In genomic region chr3:87565623-87566022, GRCm38 (mm10) we compare ENCODE assay signal across 8 mouse cellular contexts. TPM values are rescaled to one million over a fixed set of nuclear protein-coding genes. Genes with fewer than 3 reads are reported as not detected.
A peak's percentile ranks its signal among the peaks of the same experiment; 100 is the strongest.
DNase-seq lines count a peak whose midpoint lies in the region.

No protein-coding gene starts in this region.

- intact Hi-C loops in left cerebral cortex, postnatal 14 days (cut with DNase I) = no loop called here

- no peaks in the 10 kb centered on the region for H3K36me3 ChIP-seq in macrophage (ENCODE audit: inconsistent target)

- peak; percentile 22 for DNase-seq in cerebellum, adult 11 months
- no peak for DNase-seq in cerebellum, adult 8-10 months
- peak; percentile 27 to 49 for DNase-seq in urinary bladder, postnatal 36 days (ENCODE audit: low spot score in 2 of 2)
- DNase-seq in urinary bladder, postnatal 25 days (ENCODE audit: low spot score) = no peak
- no peak for DNase-seq in adrenal gland, postnatal 36 days
- DNase-seq in embryo, embryonic 10.5 days (ENCODE audit: low spot score) = no peak
- no peak for DNase-seq in left cerebral cortex, postnatal 14 days (ENCODE audit: low spot score in 2 of 2)

- 86% methylated on average over 6 of the region's 6 CpGs for WGBS in macrophage (ENCODE audit: missing documents)

- H3K27ac ChIP-seq in macrophage = peak overlapping the region; percentile 57

- H3K79me2 ChIP-seq in macrophage (ENCODE audit: inconsistent target) = no peaks in the 10 kb centered on the region

- H3K4me3 ChIP-seq in macrophage (ENCODE audit: inconsistent target) = no peak overlapping the region

RNA-seq across cellular contexts. Expression of gene Etv3, which starts 40.4 kb away (rescaled TPM):
- total RNA-seq in macrophage (2018; cell fraction: chromatin; rRNA removed) = 1,000 to 10,000 TPM in 2 of 26 experiments, 100 to 1,000 TPM in 24; 199 to 1,189 (median 483) TPM
- 100 to 1,000 TPM in 21 of 26 experiments, 10 to 100 TPM in 5; 85.0 to 346 (median 154) TPM for total RNA-seq in macrophage (2018; cell fraction: cytosol; rRNA removed)
- 1,000 to 10,000 TPM in 2 of 26 experiments, 100 to 1,000 TPM in 24; 160 to 1,576 (median 497) TPM for total RNA-seq in macrophage (2018; cell fraction: nucleus; rRNA removed)
- polyA plus RNA-seq in macrophage (2018) = 40.8 to 61.3 TPM (median 52.2 TPM) in 3 replicates
- 10 to 100 TPM; 22.0 to 24.7 TPM for total RNA-seq in adrenal gland, postnatal 36 days (2021)
- total RNA-seq in left cerebral cortex, postnatal 14 days (2021) = 10 to 100 TPM; 16.8 to 18.7 TPM

RNA-seq across cellular contexts. Expression of gene Arhgef11, which starts 51.7 kb away (rescaled TPM):
- 10 to 100 TPM; 21.0 to 95.5 (median 64.7) TPM for total RNA-seq in macrophage (2018; cell fraction: chromatin; rRNA removed)
- total RNA-seq in macrophage (2018; cell fraction: cytosol; rRNA removed) = 10 to 100 TPM; 16.2 to 28.0 (median 22.7) TPM
- 10 to 100 TPM; 18.4 to 54.6 (median 36.7) TPM for total RNA-seq in macrophage (2018; cell fraction: nucleus; rRNA removed)
- 14.9 to 17.3 TPM (median 17.2 TPM) in 3 replicates for polyA plus RNA-seq in macrophage (2018)
- total RNA-seq in adrenal gland, postnatal 36 days (2021) = 10 to 100 TPM; 38.3 to 39.2 TPM
- 10 to 100 TPM; 53.5 to 53.8 TPM for total RNA-seq in left cerebral cortex, postnatal 14 days (2021)

Comparison
In these comparisons a context has a peak if more than half of its experiments do, and no peak if none do; other contexts are left out.
1. DNase-seq: peak in cerebellum, adult 11 months (single experiment) and urinary bladder, postnatal 36 days (2 of 2); none in cerebellum, adult 8-10 months (single experiment), urinary bladder, postnatal 25 days (single experiment), adrenal gland, postnatal 36 days (0 of 2), embryo, embryonic 10.5 days (single experiment) and left cerebral cortex, postnatal 14 days (0 of 2).